In the genomic region with DNA sequence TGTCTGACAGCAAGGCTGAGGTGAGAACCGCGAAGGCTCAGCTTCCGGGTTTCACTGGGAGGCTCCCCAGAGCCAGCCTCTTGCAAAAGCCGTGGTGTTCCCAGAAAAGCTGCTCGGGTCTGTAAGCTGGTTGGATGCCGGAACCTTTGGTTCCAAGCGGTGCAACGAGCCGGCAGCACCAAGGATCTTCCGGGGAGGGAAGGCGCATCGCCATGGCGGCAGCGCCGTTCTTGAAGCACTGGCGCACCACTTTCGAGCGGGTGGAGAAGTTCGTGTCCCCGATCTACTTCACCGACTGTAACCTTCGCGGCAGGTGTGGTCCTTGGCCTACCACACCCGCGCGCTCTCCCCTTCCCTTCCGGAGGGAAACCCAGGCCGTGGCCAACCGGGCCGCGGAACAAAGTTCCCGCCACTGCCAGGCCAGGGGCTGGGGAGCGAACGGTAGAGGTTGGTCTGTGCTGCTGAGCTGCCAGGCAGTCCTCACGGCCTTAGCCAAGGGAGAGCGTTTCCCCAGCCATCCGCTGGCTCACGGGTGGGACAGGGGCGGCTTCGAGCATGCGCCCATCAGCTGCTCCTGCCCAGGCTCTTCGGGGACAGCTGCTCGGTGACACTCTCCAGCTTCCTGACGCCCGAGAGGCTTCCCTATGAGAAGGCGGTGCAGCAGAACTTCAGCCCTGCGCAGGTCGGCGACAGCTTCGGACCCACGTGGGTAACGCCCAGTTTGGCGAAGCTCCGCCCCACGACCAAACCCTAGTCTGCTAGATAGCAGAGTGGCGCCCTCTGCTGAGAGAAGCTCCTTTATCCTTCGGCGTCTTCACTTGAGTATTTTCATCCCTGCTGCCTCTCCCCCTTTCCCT, we compare ENCODE assay signal across 8 mouse cellular contexts. TPM values are rescaled to one million over a fixed set of nuclear protein-coding genes. Genes with fewer than 3 reads are reported as not detected.
DNase-seq lines count a peak whose midpoint lies in the region; ATAC-seq and TF ChIP-seq lines count a peak whose summit lies in the region.

Gene Man2c1, plus strand, starts transcription at position 114 of the 857 bp plus-strand sequence.

- peaks cover 6% of the 10 kb centered on the region; the same call in 1 of the 2 replicates for H3K4me1 ChIP-seq in bone marrow macrophage, adult 2 months (ENCODE audit: control insufficient read depth, insufficient read depth, low read length)
- peaks cover 2% of the 10 kb centered on the region; the same call in 1 of the 2 replicates for H3K4me1 ChIP-seq in embryonic fibroblast, embryonic 13.5 days (ENCODE audit: control insufficient read depth, insufficient read depth, low read length)
- H3K4me1 ChIP-seq in kidney, embryonic 14.5 days (ENCODE audit: control insufficient read depth, insufficient read depth, low read length): peaks cover 7% of the 10 kb centered on the region
- peaks cover 12% of the 10 kb centered on the region for H3K4me1 ChIP-seq in limb, embryonic 15.5 days

- H3K4me2 ChIP-seq in kidney, embryonic 14.5 days (replicated peaks; ENCODE audit: low read depth, low read length): peak within 1 kb of the TSS; percentile 90
- H3K4me2 ChIP-seq in limb, embryonic 15.5 days: peak within 1 kb of the TSS; percentile 83

- peak within 1 kb of the TSS; percentile 82 for H3K4me3 ChIP-seq in bone marrow macrophage, adult 2 months (ENCODE audit: insufficient read depth, low read length)
- peak within 1 kb of the TSS; percentile 67 for H3K4me3 ChIP-seq in embryonic fibroblast, embryonic 13.5 days (ENCODE audit: insufficient read depth, low read length)
- H3K4me3 ChIP-seq in kidney, embryonic 14.5 days (ENCODE audit: low read length): peak within 1 kb of the TSS; percentile 78
- H3K4me3 ChIP-seq in limb, embryonic 15.5 days: peak within 1 kb of the TSS; percentile 75

- peak; percentile 92 for ATAC-seq in kidney, embryonic 14.5 days (ENCODE audit: low FRiP score, low TSS enrichment)
- peak; percentile 89 for ATAC-seq in limb, embryonic 15.5 days (ENCODE audit: insufficient number of reproducible peaks, low FRiP score, low TSS enrichment, low read depth)

- 0 out of 2 replicates have a peak, but pooled peaks have one; percentile 32 for TF ChIP-seq POLR2A in bone marrow macrophage, adult 2 months (IDR thresholded peaks at IDR 0.05; ENCODE audit: borderline replicate concordance, low read depth, low read length)
- TF ChIP-seq POLR2A in embryonic fibroblast, embryonic 13.5 days (IDR thresholded peaks at IDR 0.05; ENCODE audit: low read depth, low read length): peak; percentile 87

- no peaks in the 10 kb centered on the region for H3K9me3 ChIP-seq in kidney, embryonic 14.5 days (ENCODE audit: control insufficient read depth, low read length)
- H3K9me3 ChIP-seq in limb, embryonic 15.5 days: no peaks in the 10 kb centered on the region

- H3K27ac ChIP-seq in bone marrow macrophage, adult 2 months (ENCODE audit: insufficient read depth, low read depth, low read length): peak within 1 kb of the TSS; percentile 78
- peak within 1 kb of the TSS; percentile 68 for H3K27ac ChIP-seq in embryonic fibroblast, embryonic 13.5 days (ENCODE audit: insufficient read depth, low read length)
- H3K27ac ChIP-seq in kidney, embryonic 14.5 days (ENCODE audit: low read depth, low read length): peak within 1 kb of the TSS; percentile 97
- H3K27ac ChIP-seq in limb, embryonic 15.5 days: peak within 1 kb of the TSS; percentile 96

- DNase-seq in A20 (ENCODE audit: low read depth, low spot score): peak; percentile 98
- DNase-seq in heart, adult 9 months (ENCODE audit: low spot score in 2 of 2): peak; percentile 89 to 93
- DNase-seq in monocyte, adult 2 months (ENCODE audit: low read depth in 1 of 2, low spot score in 2 of 2): peak; percentile 86 to 89
- DNase-seq in spleen, postnatal 36 days (ENCODE audit: low spot score in 2 of 2): peak; percentile 93

- TF ChIP-seq CTCF in bone marrow macrophage, adult 2 months (IDR thresholded peaks at IDR 0.05; ENCODE audit: low read depth, low read length): peak; percentile 46; the same call in 1 of the 2 replicates
- peak; percentile 53; the same call in 1 of the 2 replicates for TF ChIP-seq CTCF in embryonic fibroblast, embryonic 13.5 days (IDR thresholded peaks at IDR 0.05; ENCODE audit: borderline replicate concordance, insufficient read depth, low read length)

- peak within 1 kb of the TSS; percentile 86 for H3K9ac ChIP-seq in kidney, embryonic 14.5 days (ENCODE audit: low read depth, low read length)
- peak within 1 kb of the TSS; percentile 58 for H3K9ac ChIP-seq in limb, embryonic 15.5 days

- under 1% methylated on average over 53 of the region's 58 CpGs for WGBS in kidney, embryonic 14.5 days
- under 1% methylated on average over 58 of the region's 58 CpGs for WGBS in limb, embryonic 15.5 days

- peaks cover 42% of the 10 kb centered on the region for H3K36me3 ChIP-seq in kidney, embryonic 14.5 days (ENCODE audit: control insufficient read depth, insufficient read depth, low read length)
- H3K36me3 ChIP-seq in limb, embryonic 15.5 days: peaks cover 49% of the 10 kb centered on the region

- no peaks in the 10 kb centered on the region for H3K27me3 ChIP-seq in kidney, embryonic 14.5 days (ENCODE audit: control insufficient read depth, insufficient read depth, low read length)
- no peaks in the 10 kb centered on the region for H3K27me3 ChIP-seq in limb, embryonic 15.5 days

RNA-seq across cellular contexts. Expression of gene Man2c1, which starts in this region (rescaled TPM):
- 83.8 and 117 TPM in 2 replicates for polyA plus RNA-seq in bone marrow macrophage, adult 2 months (2012; ENCODE audit: insufficient read depth, insufficient read length, missing spikeins)
- 81.2 and 86.1 TPM in 2 replicates for polyA plus RNA-seq in embryonic fibroblast, embryonic 13.5 days (2011; ENCODE audit: insufficient read length, low read depth, missing spikeins)
- 28.5 and 38.7 TPM in 2 replicates for polyA plus RNA-seq in kidney, embryonic 14.5 days (2014; fragmentation: Nextera tagmentation; extraction: Ambion mirVana)
- 64.6 and 67.1 TPM in 2 replicates for polyA plus RNA-seq in limb, embryonic 15.5 days (2015; fragmentation: Nextera tagmentation; extraction: Ambion mirVana)

Comparison
In these comparisons a context has a peak if more than half of its experiments do, and no peak if none do; other contexts are left out.
1. Peak in every context shown above with its lines: DNase-seq, ATAC-seq, H3K4me3 ChIP-seq and H3K27ac ChIP-seq.